Mouse (Mus musculus) ES-Bruce4 (cell line): Measurements from ENCODE around the gene Dnajb4.

Experiments used
- CTCF ChIP-seq: IDR thresholded peaks from one replicate; pipeline ENCODE4 v1.8.1; 2011; ENCODE audit warnings: low read depth, low read length
- EP300 ChIP-seq: IDR thresholded peaks from 2 replicates; pipeline ENCODE4 v1.6.1; 2011; ENCODE audit warnings: low read depth, low read length; ENCODE audit not compliant: insufficient read depth

GRCm38 (mm10) chr3:152147085-152147831 is 62.8 kb downstream of the Dnajb4 start:
- TF ChIP-seq EP300 (no peak), CTCF (no peak)
